Mouse (Mus musculus) hindbrain, embryonic 15.5 days (tissue): ENCODE data around the gene Fam84a. TPM values are rescaled to one million over a fixed set of nuclear protein-coding genes. Genes with fewer than 3 reads are reported as not detected.

ENCODE experiments used
- ATAC-seq: fragments of 200-750 bp; cut with Nextera tagmentation; 2 replicates; pipeline ENCODE4 v1.8.0; 2017; ENCODE audit warnings: low read depth, moderate number of reproducible peaks, moderate TSS enrichment; ENCODE audit not compliant: low FRiP score
- H3K27ac ChIP-seq: fragments of 300-500 bp; sonication (generic); replicated peaks from 2 replicates; pipeline ENCODE4 v1.5.1; 2015; ENCODE audit warnings: mild to moderate bottlenecking, inconsistent platforms
- H3K27me3 ChIP-seq: fragments of 300-500 bp; sonication (generic); 2 replicates; pipeline ENCODE4 v1.6.1; 2015; ENCODE audit warnings: control low read depth, inconsistent platforms
- H3K36me3 ChIP-seq: fragments of 300-500 bp; sonication (generic); 2 replicates; pipeline ENCODE4 v1.6.1; 2015; ENCODE audit warnings: control low read depth, inconsistent platforms
- H3K4me1 ChIP-seq: fragments of 300-500 bp; sonication (generic); replicated peaks from 2 replicates; pipeline ENCODE4 v1.6.1; 2015; ENCODE audit warnings: control low read depth, inconsistent platforms
- H3K4me2 ChIP-seq: fragments of 300-500 bp; sonication (generic); 2 replicates; pipeline ENCODE4 v1.6.1; 2015; ENCODE audit warnings: moderate library complexity, mild to moderate bottlenecking, inconsistent platforms
- H3K4me3 ChIP-seq: fragments of 300-500 bp; sonication (generic); 2 replicates; pipeline ENCODE4 v1.5.1; 2015; ENCODE audit warnings: mild to moderate bottlenecking, inconsistent platforms
- H3K9ac ChIP-seq: fragments of 300-500 bp; sonication (generic); 2 replicates; pipeline ENCODE4 v1.6.1; 2015; ENCODE audit warnings: inconsistent platforms
- H3K9me3 ChIP-seq: fragments of 300-500 bp; sonication (generic); 2 replicates; pipeline ENCODE4 v1.6.1; 2016; ENCODE audit warnings: control low read depth, inconsistent platforms
- WGBS: fragments of 180-500 bp; shearing (Covaris S2); methylation state at CpG from one replicate; pipeline ENCODE4 v1.1.7; 2015; 5-methylcytosine and 5-hydroxymethylcytosine counted together
- polyA plus RNA-seq: library from polyadenylated mRNA; unstranded; fragments of >200 nt; fragmentation: Nextera tagmentation; extraction: Ambion mirVana; gene quantifications from 2 replicates; pipeline ENCODE4 v1.2.1, GENCODE M21; 2015

Fam84a gene
- 69.2 and 87.8 TPM in 2 replicates for polyA plus RNA-seq

- Histone ChIP-seq H3K4me3 (peak within 1 kb of the TSS; percentile 64), H3K4me1 (peaks cover 29% of the 10 kb centered on the region), H3K9me3 (no peaks in the 10 kb centered on the region), H3K27ac (peak within 1 kb of the TSS; percentile 80), H3K27me3 (no peaks in the 10 kb centered on the region), H3K9ac (peak within 1 kb of the TSS; percentile 79), H3K4me2 (peak within 1 kb of the TSS; percentile 85), H3K36me3 (no peaks in the 10 kb centered on the region)
- ATAC-seq, result peak; percentile 98
- WGBS, result under 1% methylated on average over 31 of the region's 31 CpGs
Observed at GRCm38 (mm10) chr12:14151921-14152320, at the start of gene Fam84a. TSS of gene Fam84a (minus strand) at chr12:14152054.

GRCm38 (mm10) chr12:14195479-14195878, 43.6 kb upstream of the Fam84a start:
- Histone ChIP-seq H3K9ac (no peak overlapping the region), H3K36me3 (no peaks in the 10 kb centered on the region), H3K27me3 (no peaks in the 10 kb centered on the region), H3K9me3 (no peaks in the 10 kb centered on the region), H3K4me2 (no peak overlapping the region), H3K4me1 (no peaks in the 10 kb centered on the region), H3K27ac (no peak overlapping the region), H3K4me3 (no peak overlapping the region)
- 73% methylated on average over 3 of the region's 3 CpGs for WGBS
- no peak for ATAC-seq

GRCm38 (mm10) chr12:14186689-14187195, 34.9 kb upstream of the Fam84a start:
- no peaks in the 10 kb centered on the region for H3K4me1 ChIP-seq
- H3K36me3 ChIP-seq, result no peaks in the 10 kb centered on the region
- no peak overlapping the region for H3K4me3 ChIP-seq
- no peak overlapping the region for H3K27ac ChIP-seq
- no peaks in the 10 kb centered on the region for H3K27me3 ChIP-seq
- WGBS, result 92% methylated on average over 3 of the region's 3 CpGs
- no peak overlapping the region for H3K9ac ChIP-seq
- no peaks in the 10 kb centered on the region for H3K9me3 ChIP-seq
- no peak for ATAC-seq
- no peak overlapping the region for H3K4me2 ChIP-seq

GRCm38 (mm10) chr12:14165713-14166112, 13.9 kb upstream of the Fam84a start:
- no peak for ATAC-seq
- Histone ChIP-seq H3K9me3 (no peaks in the 10 kb centered on the region), H3K27ac (no peak overlapping the region), H3K36me3 (no peaks in the 10 kb centered on the region), H3K27me3 (no peaks in the 10 kb centered on the region), H3K4me1 (no peaks in the 10 kb centered on the region), H3K4me3 (no peak overlapping the region), H3K4me2 (no peak overlapping the region), H3K9ac (no peak overlapping the region)
- 75% methylated on average over 2 of the region's 2 CpGs for WGBS

- ATAC-seq, result no peak
- WGBS, result 100% methylated on average over 1 of the region's 1 CpGs
- H3K9ac ChIP-seq, result no peak overlapping the region
Observed at GRCm38 (mm10) chr12:14164936-14165335, 13.1 kb upstream of the Fam84a start.

GRCm38 (mm10) chr12:14152426-14152825, 572 bp upstream of the Fam84a start:
- peak overlapping the region; percentile 64 for H3K4me3 ChIP-seq
- no peaks in the 10 kb centered on the region for H3K9me3 ChIP-seq
- H3K36me3 ChIP-seq, result no peaks in the 10 kb centered on the region
- H3K4me2 ChIP-seq, result peak overlapping the region; percentile 85
- WGBS, result under 1% methylated on average over 14 of the region's 14 CpGs
- H3K27me3 ChIP-seq, result no peaks in the 10 kb centered on the region
- peaks cover 25% of the 10 kb centered on the region for H3K4me1 ChIP-seq
- peak overlapping the region; percentile 39 for H3K9ac ChIP-seq
- ATAC-seq, result peak; percentile 19; the same call in 1 of the 2 replicates
- H3K27ac ChIP-seq, result peak overlapping the region; percentile 53

More at GRCm38 (mm10) chr12:14164936-14165335, 13.1 kb upstream of the Fam84a start:
- H3K4me3 ChIP-seq, result no peak overlapping the region
- no peak overlapping the region for H3K27ac ChIP-seq
- H3K4me2 ChIP-seq, result no peak overlapping the region
- H3K9me3 ChIP-seq, result no peaks in the 10 kb centered on the region
- H3K27me3 ChIP-seq, result no peaks in the 10 kb centered on the region
- no peaks in the 10 kb centered on the region for H3K36me3 ChIP-seq
- H3K4me1 ChIP-seq, result no peaks in the 10 kb centered on the region

GRCm38 (mm10) chr12:14150936-14151631, 770 bp downstream of the Fam84a start:
- 2% methylated on average over 19 of the region's 19 CpGs for WGBS
- Histone ChIP-seq H3K9me3 (no peaks in the 10 kb centered on the region), H3K36me3 (no peaks in the 10 kb centered on the region)

GRCm38 (mm10) chr12:14150568-14150909, 1.3 kb downstream of the Fam84a start:
- WGBS, result under 1% methylated on average over 20 of the region's 20 CpGs
- peak overlapping the region; percentile 85 for H3K4me2 ChIP-seq
- peak overlapping the region; percentile 80 for H3K27ac ChIP-seq
- no peaks in the 10 kb centered on the region for H3K36me3 ChIP-seq
- no peaks in the 10 kb centered on the region for H3K9me3 ChIP-seq
- peak overlapping the region; percentile 64 for H3K4me3 ChIP-seq
- H3K9ac ChIP-seq, result peak overlapping the region; percentile 79
- H3K4me1 ChIP-seq, result peaks cover 29% of the 10 kb centered on the region
- no peak for ATAC-seq
- no peaks in the 10 kb centered on the region for H3K27me3 ChIP-seq

More at GRCm38 (mm10) chr12:14150936-14151631, 770 bp downstream of the Fam84a start:
- Histone ChIP-seq H3K27me3 (no peaks in the 10 kb centered on the region), H3K9ac (peak overlapping the region; percentile 79), H3K4me3 (peak overlapping the region; percentile 64), H3K4me1 (peaks cover 29% of the 10 kb centered on the region), H3K27ac (peak overlapping the region; percentile 80), H3K4me2 (peak overlapping the region; percentile 85)
- peak; percentile 12; the same call in 1 of the 2 replicates for ATAC-seq

- H3K27me3 ChIP-seq, result no peaks in the 10 kb centered on the region
- H3K36me3 ChIP-seq, result no peaks in the 10 kb centered on the region
- under 1% methylated on average over 59 of the region's 59 CpGs for WGBS
- no peaks in the 10 kb centered on the region for H3K9me3 ChIP-seq
- H3K27ac ChIP-seq, result peak overlapping the region; percentile 80
- peaks cover 29% of the 10 kb centered on the region for H3K4me1 ChIP-seq
- ATAC-seq, result peak; percentile 17
- peak overlapping the region; percentile 79 for H3K9ac ChIP-seq
- H3K4me2 ChIP-seq, result peak overlapping the region; percentile 85
- H3K4me3 ChIP-seq, result peak overlapping the region; percentile 64
Observed at GRCm38 (mm10) chr12:14149843-14150567, 1.8 kb downstream of the Fam84a start.

GRCm38 (mm10) chr12:14149022-14149842, 2.6 kb downstream of the Fam84a start:
- Histone ChIP-seq H3K9ac (peak overlapping the region; percentile 79), H3K27ac (peak overlapping the region; percentile 80), H3K4me1 (peaks cover 29% of the 10 kb centered on the region), H3K36me3 (no peaks in the 10 kb centered on the region), H3K9me3 (no peaks in the 10 kb centered on the region), H3K4me2 (peak overlapping the region; percentile 85), H3K4me3 (peak overlapping the region; percentile 64), H3K27me3 (no peaks in the 10 kb centered on the region)
- ATAC-seq, result no peak
- WGBS, result 8% methylated on average over 27 of the region's 27 CpGs

- 74% methylated on average over 1 of the region's 1 CpGs for WGBS
- H3K4me1 ChIP-seq, result no peaks in the 10 kb centered on the region
- H3K9ac ChIP-seq, result no peak overlapping the region
- no peaks in the 10 kb centered on the region for H3K9me3 ChIP-seq
- no peak for ATAC-seq
- no peaks in the 10 kb centered on the region for H3K27me3 ChIP-seq
- no peak overlapping the region for H3K4me2 ChIP-seq
- H3K4me3 ChIP-seq, result no peak overlapping the region
- H3K27ac ChIP-seq, result no peak overlapping the region
- no peaks in the 10 kb centered on the region for H3K36me3 ChIP-seq
Observed at GRCm38 (mm10) chr12:14137046-14137445, 14.8 kb downstream of the Fam84a start.
